Mouse (Mus musculus) kidney, embryonic 15.5 days (tissue): Measurements from ENCODE around the gene Adgre4. TPM values are rescaled to one million over a fixed set of nuclear protein-coding genes. Genes with fewer than 3 reads are reported as not detected.

ENCODE experiments used
- ATAC-seq: fragments of 200-750 bp; cut with Nextera tagmentation; replicated peaks from 2 replicates; pipeline ENCODE4 v1.8.0; 2017; ENCODE audit warnings: moderate TSS enrichment; ENCODE audit not compliant: low FRiP score
- H3K27ac ChIP-seq: fragments of 300-500 bp; sonication (generic); 2 replicates; pipeline ENCODE4 v1.5.1; 2015; ENCODE audit warnings: mild to moderate bottlenecking, inconsistent platforms
- H3K27me3 ChIP-seq: fragments of 300-500 bp; sonication (generic); 2 replicates; pipeline ENCODE4 v1.6.1; 2015; ENCODE audit warnings: inconsistent platforms
- H3K36me3 ChIP-seq: fragments of 300-500 bp; sonication (generic); 2 replicates; pipeline ENCODE4 v1.6.1; 2015; ENCODE audit warnings: inconsistent platforms
- H3K4me1 ChIP-seq: fragments of 300-500 bp; sonication (generic); 2 replicates; pipeline ENCODE4 v1.6.1; 2015; ENCODE audit warnings: inconsistent platforms
- H3K4me2 ChIP-seq: fragments of 300-500 bp; sonication (generic); 2 replicates; pipeline ENCODE4 v1.6.1; 2015; ENCODE audit warnings: moderate library complexity, mild to moderate bottlenecking, inconsistent platforms
- H3K4me3 ChIP-seq: fragments of 300-500 bp; sonication (generic); replicated peaks from 2 replicates; pipeline ENCODE4 v1.5.1; 2015; ENCODE audit warnings: mild to moderate bottlenecking, inconsistent platforms
- H3K9ac ChIP-seq: fragments of 300-500 bp; sonication (generic); 2 replicates; pipeline ENCODE4 v1.6.1; 2015; ENCODE audit warnings: mild to moderate bottlenecking, inconsistent platforms
- H3K9me3 ChIP-seq: fragments of 300-500 bp; sonication (generic); replicated peaks from 2 replicates; pipeline ENCODE4 v1.6.1; 2016; ENCODE audit warnings: inconsistent platforms
- WGBS: fragments of 180-500 bp; shearing (Covaris S2); methylation state at CpG from one replicate; pipeline ENCODE4 v1.1.7; 2015; ENCODE audit warnings: mixed read lengths; 5-methylcytosine and 5-hydroxymethylcytosine counted together
- polyA plus RNA-seq: library from polyadenylated mRNA; unstranded; fragments of >200 nt; fragmentation: Nextera tagmentation; extraction: Ambion mirVana; gene quantifications from 2 replicates; pipeline ENCODE4 v1.2.1, GENCODE M21; 2015

Adgre4 gene
- polyA plus RNA-seq, result 0.44 and 0.55 TPM in 2 replicates

GRCm38 (mm10) chr17:55749786-55750185, at the start of gene Adgre4:
Gene Adgre4 (plus strand): TSS chr17:55749984.
- H3K4me3 ChIP-seq, result no peak within 1 kb of the TSS
- ATAC-seq, result no peak
- H3K9ac ChIP-seq, result no peak within 1 kb of the TSS
- no peaks in the 10 kb centered on the region for H3K36me3 ChIP-seq
- H3K27ac ChIP-seq, result no peak within 1 kb of the TSS
- H3K4me2 ChIP-seq, result no peak within 1 kb of the TSS
- H3K4me1 ChIP-seq, result no peaks in the 10 kb centered on the region
- WGBS, result 63% methylated on average over 2 of the region's 2 CpGs
- H3K9me3 ChIP-seq, result no peaks in the 10 kb centered on the region
- H3K27me3 ChIP-seq, result no peaks in the 10 kb centered on the region

GRCm38 (mm10) chr17:55702161-55702820, 47.5 kb upstream of the Adgre4 start:
- no peak; the same call in 1 of the 2 replicates for ATAC-seq
- WGBS, result 65% methylated on average over 3 of the region's 3 CpGs

GRCm38 (mm10) chr17:55702865-55703264, 46.9 kb upstream of the Adgre4 start:
- 70% methylated on average over 5 of the region's 5 CpGs for WGBS
- no peak for ATAC-seq

More at GRCm38 (mm10) chr17:55702161-55702820, 47.5 kb upstream of the Adgre4 start:
- Histone ChIP-seq H3K4me3 (no peak overlapping the region), H3K9me3 (no peaks in the 10 kb centered on the region), H3K27me3 (no peaks in the 10 kb centered on the region), H3K27ac (no peak overlapping the region), H3K9ac (no peak overlapping the region), H3K4me2 (no peak overlapping the region), H3K36me3 (peaks cover 27% of the 10 kb centered on the region), H3K4me1 (no peaks in the 10 kb centered on the region)

GRCm38 (mm10) chr17:55711984-55712811, 37.6 kb upstream of the Adgre4 start, which contains the start of gene Pot1b:
Gene Pot1b (minus strand): TSS chr17:55712628.
- peak within 1 kb of the TSS; percentile 80 for H3K4me3 ChIP-seq
- peak; percentile 100 for ATAC-seq
- peak within 1 kb of the TSS; percentile 78 for H3K27ac ChIP-seq
- peak within 1 kb of the TSS; percentile 63 for H3K9ac ChIP-seq
- H3K36me3 ChIP-seq, result peaks cover 17% of the 10 kb centered on the region
- H3K4me2 ChIP-seq, result peak within 1 kb of the TSS; percentile 70
- WGBS, result under 1% methylated on average over 37 of the region's 37 CpGs
- H3K27me3 ChIP-seq, result no peaks in the 10 kb centered on the region
- no peaks in the 10 kb centered on the region for H3K9me3 ChIP-seq
- 0 out of 2 replicates have a peak, but pooled peaks cover 2% of the 10 kb centered on the region for H3K4me1 ChIP-seq

More at GRCm38 (mm10) chr17:55702865-55703264, 46.9 kb upstream of the Adgre4 start:
- Histone ChIP-seq H3K27me3 (no peaks in the 10 kb centered on the region), H3K4me1 (no peaks in the 10 kb centered on the region), H3K36me3 (peaks cover 22% of the 10 kb centered on the region), H3K4me2 (no peak overlapping the region), H3K27ac (no peak overlapping the region), H3K9me3 (no peaks in the 10 kb centered on the region), H3K9ac (no peak overlapping the region), H3K4me3 (no peak overlapping the region)

GRCm38 (mm10) chr17:55721270-55721669, 28.5 kb upstream of the Adgre4 start:
- H3K9ac ChIP-seq, result no peak overlapping the region
- no peak overlapping the region for H3K4me3 ChIP-seq
- H3K27ac ChIP-seq, result no peak overlapping the region
- ATAC-seq, result no peak
- H3K4me1 ChIP-seq, result no peaks in the 10 kb centered on the region
- no peak overlapping the region for H3K4me2 ChIP-seq
- WGBS, result 68% methylated on average over 1 of the region's 1 CpGs
- H3K36me3 ChIP-seq, result no peaks in the 10 kb centered on the region
- H3K9me3 ChIP-seq, result no peaks in the 10 kb centered on the region
- H3K27me3 ChIP-seq, result no peaks in the 10 kb centered on the region

- Histone ChIP-seq H3K9ac (no peak overlapping the region), H3K27ac (no peak overlapping the region), H3K4me1 (no peaks in the 10 kb centered on the region), H3K4me2 (no peak overlapping the region), H3K4me3 (no peak overlapping the region), H3K36me3 (no peaks in the 10 kb centered on the region), H3K9me3 (no peaks in the 10 kb centered on the region), H3K27me3 (no peaks in the 10 kb centered on the region)
- WGBS, result 60% methylated on average over 2 of the region's 2 CpGs
- ATAC-seq, result no peak
These were observed 27.5 kb upstream of the Adgre4 start for GRCm38 (mm10) chr17:55722250-55722649.

- no peak overlapping the region for H3K27ac ChIP-seq
- no peaks in the 10 kb centered on the region for H3K27me3 ChIP-seq
- no peaks in the 10 kb centered on the region for H3K4me1 ChIP-seq
- H3K4me2 ChIP-seq, result no peak overlapping the region
- WGBS, result 72% methylated on average over 2 of the region's 2 CpGs
- no peak overlapping the region for H3K4me3 ChIP-seq
- no peak overlapping the region for H3K9ac ChIP-seq
- H3K9me3 ChIP-seq, result no peaks in the 10 kb centered on the region
- no peaks in the 10 kb centered on the region for H3K36me3 ChIP-seq
- no peak for ATAC-seq
These were observed 23.6 kb upstream of the Adgre4 start for GRCm38 (mm10) chr17:55726193-55726592.

GRCm38 (mm10) chr17:55736675-55737074, 13.1 kb upstream of the Adgre4 start:
- Histone ChIP-seq H3K4me2 (no peak overlapping the region), H3K9me3 (no peaks in the 10 kb centered on the region), H3K27me3 (no peaks in the 10 kb centered on the region), H3K27ac (no peak overlapping the region), H3K9ac (no peak overlapping the region), H3K4me1 (no peaks in the 10 kb centered on the region), H3K4me3 (no peak overlapping the region), H3K36me3 (no peaks in the 10 kb centered on the region)
- ATAC-seq, result no peak
- 89% methylated on average over 1 of the region's 1 CpGs for WGBS

- no peaks in the 10 kb centered on the region for H3K27me3 ChIP-seq
- 71% methylated on average over 2 of the region's 2 CpGs for WGBS
- H3K27ac ChIP-seq, result no peak overlapping the region
- H3K4me3 ChIP-seq, result no peak overlapping the region
- H3K9me3 ChIP-seq, result no peaks in the 10 kb centered on the region
- H3K36me3 ChIP-seq, result no peaks in the 10 kb centered on the region
- no peak overlapping the region for H3K9ac ChIP-seq
- no peaks in the 10 kb centered on the region for H3K4me1 ChIP-seq
- no peak overlapping the region for H3K4me2 ChIP-seq
- no peak for ATAC-seq
These were observed 1.4 kb downstream of the Adgre4 start for GRCm38 (mm10) chr17:55751170-55751569.

GRCm38 (mm10) chr17:55813642-55814041, 63.9 kb downstream of the Adgre4 start:
- H3K36me3 ChIP-seq, result no peaks in the 10 kb centered on the region
- no peaks in the 10 kb centered on the region for H3K4me1 ChIP-seq
- no peaks in the 10 kb centered on the region for H3K27me3 ChIP-seq
- no peak overlapping the region for H3K4me3 ChIP-seq
- ATAC-seq, result no peak
- no peak overlapping the region for H3K4me2 ChIP-seq
- H3K9me3 ChIP-seq, result no peaks in the 10 kb centered on the region
- no peak overlapping the region for H3K9ac ChIP-seq
- H3K27ac ChIP-seq, result no peak overlapping the region

- WGBS, result 88% methylated on average over 4 of the region's 4 CpGs
- no peak overlapping the region for H3K9ac ChIP-seq
- H3K27me3 ChIP-seq, result no peaks in the 10 kb centered on the region
- H3K27ac ChIP-seq, result no peak overlapping the region
- H3K4me1 ChIP-seq, result no peaks in the 10 kb centered on the region
- H3K4me2 ChIP-seq, result no peak overlapping the region
- H3K4me3 ChIP-seq, result no peak overlapping the region
- no peak for ATAC-seq
- H3K9me3 ChIP-seq, result no peaks in the 10 kb centered on the region
- no peaks in the 10 kb centered on the region for H3K36me3 ChIP-seq
These were observed 67.1 kb downstream of the Adgre4 start for GRCm38 (mm10) chr17:55816853-55817252.

- Histone ChIP-seq H3K4me2 (no peak overlapping the region), H3K27me3 (no peaks in the 10 kb centered on the region), H3K9ac (no peak overlapping the region), H3K36me3 (no peaks in the 10 kb centered on the region), H3K4me1 (no peaks in the 10 kb centered on the region), H3K27ac (no peak overlapping the region), H3K4me3 (no peak overlapping the region), H3K9me3 (no peaks in the 10 kb centered on the region)
- WGBS, result 75% methylated on average over 1 of the region's 1 CpGs
- ATAC-seq, result no peak
These were observed 71.8 kb downstream of the Adgre4 start for GRCm38 (mm10) chr17:55821566-55821965.
